ENCODE assay signal across 30 mouse cellular contexts in genomic region chr7:44411144-44411543, GRCm38 (mm10). TPM values are rescaled to one million over a fixed set of nuclear protein-coding genes. Genes with fewer than 3 reads are reported as not detected.
DNase-seq lines count a peak whose midpoint lies in the region; ATAC-seq and TF ChIP-seq lines count a peak whose summit lies in the region.
"Had no signal": no experiment of that assay in that cellular context is flagged by ENCODE, and none has a peak within 500 bp of the region (broad histone marks: within the 10 kb centered on the region; RNA-seq: fewer than 3 reads in every experiment).

No protein-coding gene starts in this region.

- no peaks in the 10 kb centered on the region for H3K9me3 ChIP-seq in ES-Bruce4 (replicated peaks; ENCODE audit: control insufficient read depth, insufficient read depth, low read length, poor library complexity, severe bottlenecking)
- no peaks in the 10 kb centered on the region for H3K9me3 ChIP-seq in intestine, embryonic 15.5 days
- H3K9me3 ChIP-seq in midbrain, embryonic 16.5 days (replicated peaks; ENCODE audit: control insufficient read depth, low read length, poor library complexity, severe bottlenecking), result no peaks in the 10 kb centered on the region
- H3K9me3 ChIP-seq: embryonic facial prominence, embryonic 12.5 days; embryonic facial prominence, embryonic 15.5 days; forebrain, embryonic 12.5 days; forebrain, embryonic 15.5 days; heart, embryonic 10.5 days; heart, embryonic 13.5 days; hindbrain, embryonic 12.5 days; hindbrain, embryonic 15.5 days had no signal

- no peak for ATAC-seq in intestine, embryonic 15.5 days
- ATAC-seq in midbrain, embryonic 16.5 days, result no peak
- ATAC-seq: CD4-positive, CD25-positive, alpha-beta regulatory T cell, adult 4 months; forebrain, embryonic 15.5 days had no signal

- no peak overlapping the region for H3K9ac ChIP-seq in ES-Bruce4 (ENCODE audit: low read depth, poor library complexity, severe bottlenecking)
- no peak overlapping the region for H3K9ac ChIP-seq in intestine, embryonic 15.5 days
- H3K9ac ChIP-seq in midbrain, embryonic 16.5 days (ENCODE audit: low read depth, low read length), result no peak overlapping the region
- H3K9ac ChIP-seq: embryonic facial prominence, embryonic 12.5 days; embryonic facial prominence, embryonic 15.5 days; forebrain, embryonic 12.5 days; forebrain, embryonic 15.5 days; heart, embryonic 13.5 days; hindbrain, embryonic 12.5 days; hindbrain, embryonic 15.5 days had no signal

- 82% methylated on average over 4 of the region's 4 CpGs for WGBS in intestine, embryonic 15.5 days
- 88% methylated on average over 4 of the region's 4 CpGs for WGBS in midbrain, embryonic 16.5 days

- TF ChIP-seq EP300 in ES-Bruce4 (IDR thresholded peaks at IDR 0.05; ENCODE audit: insufficient read depth, low read depth, low read length), result no peak

- H3K4me1 ChIP-seq in ES-Bruce4 (ENCODE audit: control insufficient read depth, insufficient read depth, low read length), result peaks cover 2% of the 10 kb centered on the region
- no peaks in the 10 kb centered on the region for H3K4me1 ChIP-seq in intestine, embryonic 15.5 days (replicated peaks)
- peaks cover 2% of the 10 kb centered on the region; the same call in 1 of the 2 replicates for H3K4me1 ChIP-seq in midbrain, embryonic 16.5 days (ENCODE audit: control insufficient read depth, insufficient read depth, low read length)
- H3K4me1 ChIP-seq: embryonic facial prominence, embryonic 12.5 days; heart, embryonic 10.5 days; heart, embryonic 13.5 days had no signal

- peak; percentile 40 for TF ChIP-seq CTCF in layer of hippocampus, adult 2 months (conservative IDR thresholded peaks at IDR 0.05)
- peak; percentile 25 for TF ChIP-seq CTCF in ES-Bruce4 (IDR thresholded peaks at IDR 0.05; ENCODE audit: low read depth, low read length)

- H3K36me3 ChIP-seq in ES-Bruce4 (ENCODE audit: control insufficient read depth, insufficient read depth, low read length, poor library complexity, severe bottlenecking), result no peaks in the 10 kb centered on the region
- no peaks in the 10 kb centered on the region for H3K36me3 ChIP-seq in intestine, embryonic 15.5 days
- H3K36me3 ChIP-seq in midbrain, embryonic 16.5 days (ENCODE audit: control insufficient read depth, insufficient read depth, low read length), result no peaks in the 10 kb centered on the region
- H3K36me3 ChIP-seq: embryonic facial prominence, embryonic 12.5 days; embryonic facial prominence, embryonic 15.5 days; forebrain, embryonic 12.5 days; forebrain, embryonic 15.5 days; heart, embryonic 10.5 days; heart, embryonic 13.5 days; hindbrain, embryonic 12.5 days; hindbrain, embryonic 15.5 days had no signal

- H3K4me3 ChIP-seq in layer of hippocampus, adult 2 months, result no peak overlapping the region
- H3K4me3 ChIP-seq in ES-Bruce4 (ENCODE audit: low read depth, low read length), result no peak overlapping the region
- no peak overlapping the region for H3K4me3 ChIP-seq in intestine, embryonic 15.5 days (replicated peaks)
- H3K4me3 ChIP-seq in midbrain, embryonic 16.5 days (ENCODE audit: low read depth, low read length), result no peak overlapping the region
- H3K4me3 ChIP-seq: embryonic facial prominence, embryonic 12.5 days; embryonic facial prominence, embryonic 15.5 days; forebrain, embryonic 12.5 days; forebrain, embryonic 15.5 days; heart, embryonic 10.5 days; heart, embryonic 13.5 days; hindbrain, embryonic 12.5 days; hindbrain, embryonic 15.5 days had no signal

- no peak for DNase-seq in layer of hippocampus, adult 2 months (ENCODE audit: low spot score in 2 of 2)
- no peak for DNase-seq in layer of hippocampus, adult 11-12 months (ENCODE audit: low spot score)
- DNase-seq in 416B (ENCODE audit: low read depth) (peak; percentile 12), R1 (ENCODE audit: low read depth, low spot score) (peak; percentile 63)
- DNase-seq: adrenal gland, adult 2 months; adrenal gland, postnatal 14 days; cerebellum, adult 11 months; cerebellum, adult 2 months; cerebellum, adult 9-11 months; cerebellum, postnatal 25 days; gastrocnemius, postnatal 25 days; heart, adult 18-20 months; heart, postnatal 14 days had no signal

- no peak overlapping the region for H3K27ac ChIP-seq in layer of hippocampus, adult 2 months
- H3K27ac ChIP-seq in ES-Bruce4 (ENCODE audit: insufficient read depth, low read length), result no peak overlapping the region
- H3K27ac ChIP-seq in intestine, embryonic 15.5 days, result no peak overlapping the region
- H3K27ac ChIP-seq in midbrain, embryonic 16.5 days (ENCODE audit: low read length), result no peak overlapping the region
- H3K27ac ChIP-seq: embryonic facial prominence, embryonic 12.5 days; embryonic facial prominence, embryonic 15.5 days; forebrain, embryonic 12.5 days; forebrain, embryonic 15.5 days; heart, embryonic 10.5 days; heart, embryonic 13.5 days; hindbrain, embryonic 12.5 days; hindbrain, embryonic 15.5 days had no signal

- H3K27me3 ChIP-seq in ES-Bruce4 (ENCODE audit: control insufficient read depth, insufficient read depth, low read length, poor library complexity, severe bottlenecking), result no peaks in the 10 kb centered on the region
- H3K27me3 ChIP-seq in intestine, embryonic 15.5 days (replicated peaks), result no peaks in the 10 kb centered on the region
- no peaks in the 10 kb centered on the region for H3K27me3 ChIP-seq in midbrain, embryonic 16.5 days (ENCODE audit: control insufficient read depth, insufficient read depth, low read depth, low read length)
- H3K27me3 ChIP-seq: forebrain, embryonic 15.5 days; hindbrain, embryonic 15.5 days had no signal

- no peak for TF ChIP-seq POLR2A in ES-Bruce4 (IDR thresholded peaks at IDR 0.05; ENCODE audit: insufficient read depth, low read length)

- no peak overlapping the region for H3K4me2 ChIP-seq in intestine, embryonic 15.5 days (replicated peaks)
- no peak overlapping the region for H3K4me2 ChIP-seq in midbrain, embryonic 16.5 days (ENCODE audit: low read length)
- H3K4me2 ChIP-seq: embryonic facial prominence, embryonic 12.5 days; embryonic facial prominence, embryonic 15.5 days; forebrain, embryonic 12.5 days; forebrain, embryonic 15.5 days; heart, embryonic 13.5 days; hindbrain, embryonic 12.5 days; hindbrain, embryonic 15.5 days had no signal

RNA-seq across cellular contexts. Expression of gene Lrrc4b, which starts 17.7 kb away (rescaled TPM):
- 100 to 1,000 TPM; 318 to 334 TPM for total RNA-seq in layer of hippocampus, adult 2 months (2021)
- not detected in 2 replicates for polyA plus RNA-seq in ES-Bruce4 (2011; ENCODE audit: insufficient read depth, insufficient read length, low read depth, missing spikeins)
- polyA plus RNA-seq in intestine, embryonic 15.5 days (2015; fragmentation: Nextera tagmentation; extraction: Ambion mirVana), result 0.82 and 0.86 TPM in 2 replicates
- 14.3 and 15.9 TPM in 2 replicates for polyA plus RNA-seq in midbrain, embryonic 16.5 days (2015; fragmentation: Nextera tagmentation; extraction: Ambion mirVana)
- total RNA-seq: common myeloid progenitor, adult 5-6 weeks; hematopoietic stem cell, adult 5-6 weeks had no signal
- polyA plus RNA-seq: C2C12; CD4-positive, CD25-positive, alpha-beta regulatory T cell, adult 4 months had no signal

RNA-seq across cellular contexts. Expression of gene 1700008O03Rik, which starts 25.5 kb away (rescaled TPM):
- total RNA-seq in layer of hippocampus, adult 2 months (2021), result 1 to 10 TPM; 3.0 to 3.3 TPM
- polyA plus RNA-seq in ES-Bruce4 (2011; ENCODE audit: insufficient read depth, insufficient read length, low read depth, missing spikeins), result 7.7 and 8.3 TPM in 2 replicates
- 0.48 and 0.99 TPM in 2 replicates for polyA plus RNA-seq in intestine, embryonic 15.5 days (2015; fragmentation: Nextera tagmentation; extraction: Ambion mirVana)
- 2.0 and 3.6 TPM in 2 replicates for polyA plus RNA-seq in midbrain, embryonic 16.5 days (2015; fragmentation: Nextera tagmentation; extraction: Ambion mirVana)
- total RNA-seq: gastrocnemius, adult 8-10 months; gastrocnemius, postnatal 25 days had no signal
- polyA plus RNA-seq: CD4-positive, CD25-positive, alpha-beta regulatory T cell, adult 4 months had no signal

RNA-seq across cellular contexts. Expression of gene Syt3, which starts 27.2 kb away (rescaled TPM):
- 10 to 100 TPM; 89.4 to 95.9 TPM for total RNA-seq in layer of hippocampus, adult 2 months (2021)
- 1.8 and 1.9 TPM in 2 replicates for polyA plus RNA-seq in ES-Bruce4 (2011; ENCODE audit: insufficient read depth, insufficient read length, low read depth, missing spikeins)
- polyA plus RNA-seq in intestine, embryonic 15.5 days (2015; fragmentation: Nextera tagmentation; extraction: Ambion mirVana), result 0.90 and 1.9 TPM in 2 replicates
- 57.4 and 73.2 TPM in 2 replicates for polyA plus RNA-seq in midbrain, embryonic 16.5 days (2015; fragmentation: Nextera tagmentation; extraction: Ambion mirVana)
- polyA plus RNA-seq: C2C12; CD4-positive, CD25-positive, alpha-beta regulatory T cell, adult 4 months had no signal

RNA-seq across cellular contexts. Expression of gene Aspdh, which starts 54.0 kb away (rescaled TPM):
- total RNA-seq in layer of hippocampus, adult 2 months (2021), result 10 to 100 TPM; 12.2 to 18.1 TPM
- polyA plus RNA-seq in ES-Bruce4 (2011; ENCODE audit: insufficient read depth, insufficient read length, low read depth, missing spikeins), result not detected in 2 replicates
- 0.70 and 1.2 TPM in 2 replicates for polyA plus RNA-seq in intestine, embryonic 15.5 days (2015; fragmentation: Nextera tagmentation; extraction: Ambion mirVana)
- 3.9 and 4.2 TPM in 2 replicates for polyA plus RNA-seq in midbrain, embryonic 16.5 days (2015; fragmentation: Nextera tagmentation; extraction: Ambion mirVana)
- total RNA-seq: common myeloid progenitor, adult 5-6 weeks; gastrocnemius, postnatal 25 days; hematopoietic stem cell, adult 5-6 weeks had no signal
- polyA plus RNA-seq: C2C12; intestine, embryonic 14.5 days had no signal

RNA-seq across cellular contexts. Expression of gene Josd2, which starts 56.6 kb away (rescaled TPM):
- total RNA-seq in layer of hippocampus, adult 2 months (2021), result 10 to 100 TPM; 91.3 to 92.0 TPM
- 9.7 and 12.3 TPM in 2 replicates for polyA plus RNA-seq in ES-Bruce4 (2011; ENCODE audit: insufficient read depth, insufficient read length, low read depth, missing spikeins)
- polyA plus RNA-seq in intestine, embryonic 15.5 days (2015; fragmentation: Nextera tagmentation; extraction: Ambion mirVana), result 76.0 and 87.3 TPM in 2 replicates
- 39.5 and 39.6 TPM in 2 replicates for polyA plus RNA-seq in midbrain, embryonic 16.5 days (2015; fragmentation: Nextera tagmentation; extraction: Ambion mirVana)

Comparison
In these comparisons a context has a peak if more than half of its experiments do, and no peak if none do; other contexts are left out.
1. DNase-seq: peak in 416B (single experiment) and R1 (single experiment); none in layer of hippocampus, adult 2 months (0 of 2) and layer of hippocampus, adult 11-12 months (single experiment).
2. RNA of gene Syt3, which starts 27.2 kb away (polyA plus RNA-seq): 57.4 to 73.2 TPM in midbrain, embryonic 16.5 days; 0.90 to 1.9 TPM in intestine, embryonic 15.5 days and 1.8 to 1.9 TPM in ES-Bruce4; every median in the first group is over 10 times any median in the second.